Mouse (Mus musculus): ENCODE data around the gene Itgb2l.

GRCm38 (mm10) chr16:96375538-96375937 lies 67.9 kb downstream of the Itgb2l start:
- TF ChIP-seq GATA1 (IDR thresholded peaks at IDR 0.05; ENCODE audit: low read length) = no peak
- no peak for TF ChIP-seq TAL1 (IDR thresholded peaks at IDR 0.05; ENCODE audit: low read length)

Data from erythroblast, embryonic 14.5 days (primary cell).